Mouse (Mus musculus) myocyte (in vitro differentiated cells): ENCODE data around the gene Trim50.

Experiments used
- E2F4 ChIP-seq: IDR thresholded peaks from one replicate; pipeline ENCODE4 v1.6.1; 2011; ENCODE audit warnings: mild to moderate bottlenecking, control low read depth, moderate library complexity; ENCODE audit not compliant: insufficient read depth
- USF1 ChIP-seq: IDR thresholded peaks from one replicate; pipeline ENCODE4 v1.6.1; 2011; ENCODE audit warnings: low read depth, mild to moderate bottlenecking, control low read depth, moderate library complexity

DNA sequence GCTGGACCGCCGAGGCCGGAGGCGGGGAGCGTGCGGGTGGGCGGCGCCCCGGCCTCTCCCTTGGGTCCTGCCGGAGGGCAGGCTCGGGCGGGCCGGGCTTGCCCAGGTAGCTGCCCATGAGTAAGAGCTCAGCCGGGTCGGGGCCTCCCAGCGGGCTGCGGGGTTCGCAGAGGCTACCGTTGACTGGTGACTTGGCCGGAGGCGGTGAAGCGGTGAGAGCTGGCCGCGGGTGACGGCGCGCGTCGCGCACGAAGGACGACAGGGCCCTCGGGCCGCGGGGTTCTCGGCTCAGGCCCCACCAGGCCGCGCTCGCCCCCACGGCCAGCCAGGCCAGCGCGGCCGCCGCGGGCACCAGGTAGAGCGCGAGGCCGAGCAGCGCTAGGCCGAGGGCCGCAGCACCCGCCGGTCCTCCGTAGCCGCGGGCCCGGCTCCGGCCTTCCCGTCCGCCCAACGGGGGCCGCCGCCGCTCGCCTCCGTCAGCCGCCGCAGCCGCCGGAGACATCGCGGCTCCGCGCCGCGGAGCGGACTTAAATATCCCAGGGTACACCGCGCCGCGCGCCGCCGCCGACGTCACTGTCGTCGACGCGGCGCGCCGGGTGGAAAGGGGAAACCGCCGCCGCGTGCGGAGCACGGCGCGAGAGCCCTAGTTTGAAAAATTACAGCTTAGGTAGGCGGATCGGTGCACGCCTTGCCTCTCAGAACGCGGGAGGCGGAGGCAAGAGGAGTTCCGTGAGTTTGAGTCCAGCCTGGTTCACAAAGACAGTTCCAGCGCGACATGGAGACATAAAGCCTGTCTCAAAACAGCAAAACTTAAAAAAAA is 41.1 kb downstream of the Trim50 start, which contains the start of gene Pom121:
- TF ChIP-seq USF1 = no peak
- peak; percentile 80 for TF ChIP-seq E2F4
